Mouse (Mus musculus): ENCODE data around the gene A930009A15Rik. TPM values are rescaled to one million over a fixed set of nuclear protein-coding genes. Genes with fewer than 3 reads are reported as not detected.

Gene A930009A15Rik
- total RNA-seq (2015) (not detected in 2 replicates), total RNA-seq (2017) (not detected in 2 replicates)

GRCm38 (mm10) chr10:115569712-115570491 is at the start of gene A930009A15Rik:
Gene A930009A15Rik (plus strand): TSS chr10:115569986.
- ATAC-seq (ENCODE audit: poor library complexity, severe bottlenecking): no peak

GRCm38 (mm10) chr10:115520200-115521080 is 49.3 kb upstream of the A930009A15Rik start:
- ATAC-seq (ENCODE audit: poor library complexity, severe bottlenecking): no peak

GRCm38 (mm10) chr10:115521081-115521451 is 48.7 kb upstream of the A930009A15Rik start:
- ATAC-seq (ENCODE audit: poor library complexity, severe bottlenecking): no peak

GRCm38 (mm10) chr10:115528892-115529291 is 40.9 kb upstream of the A930009A15Rik start:
- ATAC-seq (ENCODE audit: poor library complexity, severe bottlenecking): no peak

- ATAC-seq (ENCODE audit: poor library complexity, severe bottlenecking): no peak
Measured at GRCm38 (mm10) chr10:115529768-115530167, 40.0 kb upstream of the A930009A15Rik start.

GRCm38 (mm10) chr10:115530746-115531145 is 39.0 kb upstream of the A930009A15Rik start:
- ATAC-seq (ENCODE audit: poor library complexity, severe bottlenecking): no peak

GRCm38 (mm10) chr10:115542917-115543316 is 26.9 kb upstream of the A930009A15Rik start:
- ATAC-seq (ENCODE audit: poor library complexity, severe bottlenecking): no peak

- ATAC-seq (ENCODE audit: poor library complexity, severe bottlenecking): no peak
Measured at GRCm38 (mm10) chr10:115550253-115550652, 19.5 kb upstream of the A930009A15Rik start.

GRCm38 (mm10) chr10:115551069-115551468 is 18.7 kb upstream of the A930009A15Rik start:
- no peak for ATAC-seq (ENCODE audit: poor library complexity, severe bottlenecking)

GRCm38 (mm10) chr10:115553352-115554113 is 16.3 kb upstream of the A930009A15Rik start:
- no peak for ATAC-seq (ENCODE audit: poor library complexity, severe bottlenecking)

GRCm38 (mm10) chr10:115555191-115555765 is 14.5 kb upstream of the A930009A15Rik start:
- ATAC-seq (ENCODE audit: poor library complexity, severe bottlenecking): no peak

GRCm38 (mm10) chr10:115556738-115557242 is 13.0 kb upstream of the A930009A15Rik start:
- no peak for ATAC-seq (ENCODE audit: poor library complexity, severe bottlenecking)

GRCm38 (mm10) chr10:115561136-115561880 is 8.5 kb upstream of the A930009A15Rik start:
- ATAC-seq (ENCODE audit: poor library complexity, severe bottlenecking): no peak

- ATAC-seq (ENCODE audit: poor library complexity, severe bottlenecking): no peak
Measured at GRCm38 (mm10) chr10:115562911-115563686, 6.7 kb upstream of the A930009A15Rik start.

GRCm38 (mm10) chr10:115563961-115564360 is 5.8 kb upstream of the A930009A15Rik start:
- no peak for ATAC-seq (ENCODE audit: poor library complexity, severe bottlenecking)

- ATAC-seq (ENCODE audit: poor library complexity, severe bottlenecking): no peak
Measured at GRCm38 (mm10) chr10:115570577-115570976, 791 bp downstream of the A930009A15Rik start.

GRCm38 (mm10) chr10:115571317-115571716 is 1.5 kb downstream of the A930009A15Rik start:
- no peak for ATAC-seq (ENCODE audit: poor library complexity, severe bottlenecking)

GRCm38 (mm10) chr10:115571734-115572440 is 2.1 kb downstream of the A930009A15Rik start:
- no peak for ATAC-seq (ENCODE audit: poor library complexity, severe bottlenecking)

Measured in megakaryocyte, adult 5-6 weeks (primary cell).